Mouse (Mus musculus) bone marrow, adult 2 months (tissue): ENCODE results near the gene Svop.

Source experiments
- CTCF ChIP-seq: fragments of 200-500 bp; IDR thresholded peaks from 2 replicates; pipeline ENCODE4 v1.5.1; 2011; ENCODE audit warnings: low read length, control low read depth; ENCODE audit not compliant: control insufficient read depth, insufficient read depth
- POLR2A ChIP-seq: fragments of 200-500 bp; IDR thresholded peaks from 2 replicates; pipeline ENCODE4 v1.6.1; 2011; ENCODE audit warnings: low read depth, mild to moderate bottlenecking, control low read depth, low read length, borderline replicate concordance; ENCODE audit not compliant: control insufficient read depth

GRCm38 (mm10) chr5:114066601-114067000 is 24.8 kb downstream of the Svop start:
- no peak for TF ChIP-seq CTCF
- TF ChIP-seq POLR2A: no peak
